Mouse (Mus musculus) kidney, postnatal 0 days (tissue): Measurements from ENCODE around the gene 2310030G06Rik. TPM values are rescaled to one million over a fixed set of nuclear protein-coding genes. Genes with fewer than 3 reads are reported as not detected.

ENCODE experiments used
- ATAC-seq: fragments of 200-750 bp; cut with Nextera tagmentation; replicated peaks from 2 replicates; pipeline ENCODE4 v1.8.0; 2017; ENCODE audit warnings: low read depth, moderate number of reproducible peaks, moderate TSS enrichment, moderate library complexity; ENCODE audit not compliant: low FRiP score
- DNase-seq: peaks from one replicate; pipeline ENCODE4 v3.0.0-alpha.2; 2016; ENCODE audit warnings: low spot score
- H3K27ac ChIP-seq: fragments of 300-500 bp; sonication (generic); 2 replicates; pipeline ENCODE4 v1.5.1; 2014; ENCODE audit warnings: mild to moderate bottlenecking
- H3K27me3 ChIP-seq: fragments of 300-500 bp; sonication (generic); 2 replicates; pipeline ENCODE4 v1.6.1; 2014; ENCODE audit warnings: low read length, mixed read lengths; ENCODE audit not compliant: insufficient read depth
- H3K36me3 ChIP-seq: fragments of 300-500 bp; sonication (generic); 2 replicates; pipeline ENCODE4 v1.6.1; 2014; ENCODE audit warnings: low read length, mixed read lengths; ENCODE audit not compliant: insufficient read depth
- H3K4me1 ChIP-seq: fragments of 300-500 bp; sonication (generic); replicated peaks from 2 replicates; pipeline ENCODE4 v1.6.1; 2014; ENCODE audit warnings: antibody characterized with exemption, low read length, mixed read lengths; ENCODE audit not compliant: insufficient read depth
- H3K4me2 ChIP-seq: fragments of 300-500 bp; sonication (generic); 2 replicates; pipeline ENCODE4 v1.6.1; 2014; ENCODE audit warnings: mild to moderate bottlenecking, low read length, moderate library complexity, mixed read lengths
- H3K4me3 ChIP-seq: fragments of 300-500 bp; sonication (generic); replicated peaks from 2 replicates; pipeline ENCODE4 v1.5.1; 2014; ENCODE audit warnings: low read depth, low read length
- H3K9ac ChIP-seq: fragments of 300-500 bp; sonication (generic); 2 replicates; pipeline ENCODE4 v1.6.1; 2014; ENCODE audit warnings: low read depth, low read length
- H3K9me3 ChIP-seq: fragments of 300-500 bp; sonication (generic); replicated peaks from 2 replicates; pipeline ENCODE4 v1.6.1; 2016; ENCODE audit warnings: low read length, inconsistent platforms, mixed read lengths
- CTCF ChIP-seq: IDR thresholded peaks from 2 replicates; pipeline ENCODE4 v1.5.1; 2016; ENCODE audit warnings: antibody characterized with exemption, low read depth, mild to moderate bottlenecking, moderate library complexity
- WGBS: fragments of 180-500 bp; shearing (Covaris S2); extraction: QIAGEN DNeasy Blood & Tissue Kit; methylation state at CpG from one replicate; pipeline ENCODE4 v1.1.7; 2014; 5-methylcytosine and 5-hydroxymethylcytosine counted together
- polyA plus RNA-seq: library from polyadenylated mRNA; unstranded; fragments of >200 nt; fragmentation: Nextera tagmentation; extraction: Ambion mirVana; gene quantifications from 2 replicates; pipeline ENCODE4 v1.2.1, GENCODE M21; 2015

The 2310030G06Rik gene
- polyA plus RNA-seq, 1 experiment from 2014 or later = 26.8 TPM

- H3K9me3 ChIP-seq = no peaks in the 10 kb centered on the region
- WGBS = 24% methylated on average over 4 of the region's 4 CpGs
- no peaks in the 10 kb centered on the region for H3K27me3 ChIP-seq
- H3K27ac ChIP-seq = no peak overlapping the region
- H3K9ac ChIP-seq = no peak overlapping the region
- no peak overlapping the region for H3K4me2 ChIP-seq
- TF ChIP-seq CTCF = no peak
- no peaks in the 10 kb centered on the region for H3K36me3 ChIP-seq
- 0 out of 2 replicates have a peak, but pooled peaks cover 7% of the 10 kb centered on the region for H3K4me1 ChIP-seq
- no peak for ATAC-seq
- DNase-seq = no peak
- no peak overlapping the region for H3K4me3 ChIP-seq
Measured at GRCm38 (mm10) chr9:50732560-50732959, 13.8 kb downstream of the 2310030G06Rik start.

DNA sequence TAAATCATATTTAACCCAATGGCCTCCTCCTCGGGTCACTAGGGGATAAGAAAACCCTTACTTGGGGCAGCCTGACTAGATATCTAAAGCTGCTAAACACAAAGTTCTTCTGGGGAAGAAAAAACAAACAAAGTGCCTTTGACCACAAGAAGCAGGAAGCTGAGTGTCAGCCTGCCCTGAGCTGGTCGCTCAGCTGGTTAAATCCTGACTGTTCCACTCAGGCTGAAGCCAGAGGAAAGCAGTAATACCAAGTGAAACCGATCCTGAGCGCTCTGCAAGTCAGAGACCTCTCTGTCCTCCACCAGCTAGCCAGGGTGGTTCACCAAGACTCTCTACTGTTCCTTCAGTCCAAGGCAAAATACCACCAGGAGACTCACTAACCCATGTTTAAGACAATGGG is 16.7 kb downstream of the 2310030G06Rik start:
- no peak overlapping the region for H3K9ac ChIP-seq
- WGBS = 31% methylated on average over 4 of the region's 4 CpGs
- no peak overlapping the region for H3K4me3 ChIP-seq
- ATAC-seq = no peak
- 0 out of 2 replicates have a peak, but pooled peaks cover 11% of the 10 kb centered on the region for H3K4me1 ChIP-seq
- no peak for TF ChIP-seq CTCF
- peak overlapping the region; percentile 19; the same call in 1 of the 2 replicates for H3K27ac ChIP-seq
- H3K36me3 ChIP-seq = no peaks in the 10 kb centered on the region
- no peaks in the 10 kb centered on the region for H3K9me3 ChIP-seq
- H3K4me2 ChIP-seq = no peak overlapping the region
- peak; percentile 14 for DNase-seq
- H3K27me3 ChIP-seq = no peaks in the 10 kb centered on the region

- H3K27me3 ChIP-seq = no peaks in the 10 kb centered on the region
- no peak overlapping the region for H3K27ac ChIP-seq
- peak; percentile 86 for DNase-seq
- peak overlapping the region; percentile 52 for H3K9ac ChIP-seq
- peak; percentile 88 for ATAC-seq
- WGBS = under 1% methylated on average over 45 of the region's 45 CpGs
- H3K4me3 ChIP-seq = peak overlapping the region; percentile 51
- 0 out of 2 replicates have a peak, but pooled peaks cover 11% of the 10 kb centered on the region for H3K4me1 ChIP-seq
- no peaks in the 10 kb centered on the region for H3K36me3 ChIP-seq
- no peaks in the 10 kb centered on the region for H3K9me3 ChIP-seq
- H3K4me2 ChIP-seq = peak overlapping the region; percentile 83
- 0 out of 2 replicates have a peak, but pooled peaks have one; percentile 6 for TF ChIP-seq CTCF
Measured at GRCm38 (mm10) chr9:50727925-50728651, 18.2 kb downstream of the 2310030G06Rik start.

DNA sequence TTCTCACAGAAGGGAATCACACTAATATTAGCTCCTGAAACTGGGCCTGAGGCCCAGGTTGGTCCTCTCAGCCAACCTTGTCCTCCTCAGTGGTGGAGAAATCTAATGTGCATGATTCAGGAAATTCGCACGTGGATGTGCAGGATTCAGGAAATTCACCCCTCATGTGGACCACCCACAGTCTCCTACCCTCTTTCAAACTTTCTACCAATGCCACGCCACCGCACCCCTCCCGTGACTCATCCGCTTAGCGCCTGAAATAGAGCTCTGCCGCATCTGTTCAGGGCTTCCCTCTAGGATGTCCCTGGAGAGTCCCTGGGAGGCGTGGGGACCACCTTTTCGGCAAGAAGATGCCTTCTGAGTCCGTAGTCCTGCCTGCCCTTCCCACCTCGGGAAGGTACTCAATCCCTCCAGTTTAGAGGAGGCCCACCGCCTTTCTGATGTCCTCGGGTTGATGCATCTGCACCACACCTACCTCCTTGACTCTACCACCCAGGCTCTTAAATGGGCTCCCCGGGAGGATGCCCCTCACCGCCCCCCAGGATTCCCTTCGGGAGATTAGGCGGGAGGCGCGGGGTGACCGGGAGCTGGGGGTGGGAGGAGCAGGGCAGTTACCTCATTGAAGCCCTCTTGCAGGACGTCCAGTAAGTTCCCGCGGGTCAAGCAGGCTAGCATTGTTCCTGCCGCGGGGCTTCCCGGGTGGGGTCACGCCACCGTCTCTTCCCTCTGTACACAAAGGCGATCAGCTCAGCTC is 19.0 kb downstream of the 2310030G06Rik start:
- Histone ChIP-seq H3K27ac (no peak overlapping the region), H3K4me3 (peak overlapping the region; percentile 51), H3K9me3 (no peaks in the 10 kb centered on the region), H3K4me2 (peak overlapping the region; percentile 83), H3K27me3 (no peaks in the 10 kb centered on the region), H3K36me3 (no peaks in the 10 kb centered on the region), H3K4me1 (0 out of 2 replicates have a peak, but pooled peaks cover 11% of the 10 kb centered on the region), H3K9ac (peak overlapping the region; percentile 52)
- ATAC-seq (no peak), DNase-seq (no peak)
- WGBS = 3% methylated on average over 30 of the region's 30 CpGs
- no peak for TF ChIP-seq CTCF

GRCm38 (mm10) chr9:50725921-50726590 is 20.3 kb downstream of the 2310030G06Rik start:
- ATAC-seq (no peak), DNase-seq (no peak)
- H3K36me3 ChIP-seq = no peaks in the 10 kb centered on the region
- no peak overlapping the region for H3K27ac ChIP-seq
- no peaks in the 10 kb centered on the region for H3K9me3 ChIP-seq
- H3K4me1 ChIP-seq = 0 out of 2 replicates have a peak, but pooled peaks cover 11% of the 10 kb centered on the region
- no peaks in the 10 kb centered on the region for H3K27me3 ChIP-seq
- no peak overlapping the region for H3K9ac ChIP-seq
- H3K4me2 ChIP-seq = no peak overlapping the region
- WGBS = 52% methylated on average over 8 of the region's 8 CpGs
- H3K4me3 ChIP-seq = no peak overlapping the region
- no peak for TF ChIP-seq CTCF
